Mouse (Mus musculus): ENCODE results near the gene Zfyve28.

GRCm38 (mm10) chr5:34269197-34269920 lies 18.9 kb downstream of the Zfyve28 start:
- TF ChIP-seq CTCF (IDR thresholded peaks at IDR 0.05) (no peak), EP300 (IDR thresholded peaks at IDR 0.05) (no peak)

Data from lung, postnatal 0 days (tissue).